Mouse (Mus musculus) bone marrow macrophage, adult 2 months (primary cell): Measurements from ENCODE around the gene Mcm3.

ENCODE experiments used
- CTCF ChIP-seq: IDR thresholded peaks from 2 replicates; pipeline ENCODE4 v1.5.1; 2012; ENCODE audit warnings: low read depth, mild to moderate bottlenecking, low read length, moderate library complexity
- POLR2A ChIP-seq: IDR thresholded peaks from 2 replicates; pipeline ENCODE4 v1.6.1; 2012; ENCODE audit warnings: mild to moderate bottlenecking, low read depth, low read length, borderline replicate concordance

- TF ChIP-seq CTCF, result no peak
- no peak for TF ChIP-seq POLR2A
These were observed 62.5 kb downstream of the Mcm3 start for GRCm38 (mm10) chr1:20757586-20757985.
